Mouse (Mus musculus) right cerebral cortex, postnatal 14 days (tissue): Measurements from ENCODE around the gene Tmem231.
"Not testable (repeated sequence)": the region's sequence is repeated elsewhere in the genome, so short reads cannot be mapped to it uniquely, and the experiment has no call there.

Experiments used
- DNase-seq: peaks from one replicate; pipeline ENCODE4 v3.0.0; 2022

Tmem231 gene

DNA sequence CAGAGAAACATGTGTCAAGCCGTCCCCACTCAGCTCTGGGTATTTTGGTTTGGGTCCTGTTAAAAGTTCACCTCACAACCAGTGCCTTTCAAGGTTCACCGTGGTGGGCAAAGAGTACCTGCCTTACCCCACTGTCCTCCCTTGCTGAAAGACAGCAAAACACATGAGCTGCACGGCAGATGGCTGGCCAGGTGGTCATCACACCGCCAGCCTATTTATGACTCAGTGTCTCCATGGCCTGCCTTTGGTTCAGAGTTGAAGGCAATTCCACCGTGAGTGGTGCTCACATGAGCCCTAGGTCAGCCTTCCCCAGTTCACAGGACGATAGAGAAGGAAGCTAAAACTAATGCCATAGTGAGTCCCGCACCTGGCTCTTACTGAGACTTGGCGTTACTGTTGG lies 14.3 kb upstream of the Tmem231 start:
- no peak for DNase-seq

DNA sequence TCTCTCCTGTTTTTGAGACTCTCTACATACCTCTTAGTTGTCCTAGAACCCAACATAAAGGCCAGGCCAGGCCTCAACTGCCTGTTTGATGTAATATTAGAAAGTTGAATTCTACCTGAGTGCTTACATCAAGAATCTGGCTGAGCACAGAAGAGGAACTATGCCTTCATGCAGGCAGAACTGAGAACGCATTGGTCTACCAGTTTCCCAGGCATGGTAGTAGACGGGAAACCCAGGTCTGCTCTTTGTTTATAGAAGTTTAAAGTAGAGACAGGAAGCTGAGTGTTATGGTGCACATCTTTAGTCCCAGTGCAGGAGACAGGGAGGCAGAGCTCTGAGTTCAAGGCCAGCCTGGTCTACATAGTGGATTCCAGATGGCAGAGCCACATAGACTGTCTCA lies 13.5 kb upstream of the Tmem231 start:
- DNase-seq = no peak

DNA sequence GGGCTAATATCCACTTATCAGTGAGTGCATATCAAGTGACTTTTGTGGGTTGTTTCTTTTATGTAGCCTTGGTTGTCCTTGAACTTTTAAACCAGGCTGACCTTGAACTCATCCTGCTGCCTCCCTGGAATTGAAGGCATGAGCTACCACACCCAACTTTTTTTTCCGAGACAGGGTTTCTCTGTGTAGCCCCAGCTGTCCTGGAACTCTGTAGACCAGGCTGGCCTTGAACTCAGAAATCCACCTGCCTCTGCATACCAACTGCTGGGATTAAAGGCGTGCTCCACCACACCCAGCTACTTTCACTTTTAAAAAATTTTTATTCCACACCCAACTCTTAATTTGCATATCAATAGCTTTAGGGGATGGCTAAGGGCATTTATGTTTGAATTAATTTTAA lies 9.9 kb upstream of the Tmem231 start:
- DNase-seq = no peak

DNA sequence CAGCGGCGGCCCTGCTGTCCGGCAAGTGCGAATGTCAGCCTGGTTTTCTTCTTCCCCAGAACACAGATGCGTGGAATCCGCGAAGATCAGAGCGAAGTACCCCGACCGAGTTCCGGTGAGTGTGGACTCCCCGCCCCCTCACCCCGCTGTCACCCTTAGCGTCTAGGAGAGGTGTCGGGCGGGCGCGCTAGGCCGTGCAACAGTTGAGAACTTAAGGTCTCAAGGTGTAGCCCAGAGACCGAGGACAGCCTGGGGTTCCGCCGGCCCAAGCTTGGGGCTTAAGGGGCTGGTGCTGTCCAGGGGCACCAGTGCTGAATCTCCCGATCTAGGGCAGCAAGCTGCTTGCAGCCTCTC lies 7.4 kb upstream of the Tmem231 start:
- DNase-seq = peak; percentile 32

DNA sequence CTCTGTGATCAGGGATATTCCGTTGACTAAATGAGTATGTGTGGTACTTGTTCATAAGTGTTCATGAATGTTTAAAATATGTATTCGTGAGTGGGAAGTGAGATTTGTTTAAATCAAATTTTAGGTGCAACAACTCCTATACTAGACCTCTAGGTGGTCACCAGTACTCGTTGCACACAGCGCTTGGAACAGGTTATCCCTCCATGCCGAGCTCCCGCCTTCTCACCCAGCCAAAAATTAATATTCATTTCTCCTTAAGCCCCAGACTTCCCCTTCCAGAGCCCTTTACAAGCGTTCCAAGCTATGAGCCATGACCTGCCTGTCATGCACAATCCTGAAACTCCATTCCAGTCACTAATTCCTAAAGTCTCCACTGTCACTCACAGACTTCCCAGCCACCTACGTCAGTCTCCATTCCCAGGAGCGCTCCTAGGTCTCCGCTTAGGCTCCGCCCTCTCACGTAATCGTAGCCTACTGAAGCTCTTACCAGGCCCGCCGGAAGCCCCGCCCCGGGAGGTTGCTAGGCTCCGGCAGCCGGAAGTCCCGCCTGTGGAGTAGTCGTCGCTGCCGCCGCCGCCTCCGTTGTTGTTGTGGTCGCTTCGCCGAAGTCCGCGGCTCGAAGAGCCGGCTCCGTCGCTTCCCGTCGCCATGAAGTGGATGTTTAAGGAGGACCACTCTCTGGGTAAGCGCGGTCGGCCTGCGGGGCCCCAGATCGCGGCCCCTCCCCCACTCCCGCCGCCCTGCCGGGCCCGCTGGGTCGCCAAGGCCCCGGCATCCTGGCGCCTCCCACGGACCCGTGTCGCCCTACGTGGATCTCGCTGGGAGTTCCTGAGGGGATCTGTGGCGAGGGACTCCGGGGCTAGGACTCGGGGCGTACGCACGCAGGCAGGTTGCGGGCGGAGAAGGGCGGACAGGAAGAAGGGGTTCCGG lies 6.8 kb upstream of the Tmem231 start, which contains the start of gene Gabarapl2:
TSS of gene Gabarapl2 (plus strand) at position 533 of the 930 bp plus-strand sequence.
- DNase-seq = peak; percentile 96

DNA sequence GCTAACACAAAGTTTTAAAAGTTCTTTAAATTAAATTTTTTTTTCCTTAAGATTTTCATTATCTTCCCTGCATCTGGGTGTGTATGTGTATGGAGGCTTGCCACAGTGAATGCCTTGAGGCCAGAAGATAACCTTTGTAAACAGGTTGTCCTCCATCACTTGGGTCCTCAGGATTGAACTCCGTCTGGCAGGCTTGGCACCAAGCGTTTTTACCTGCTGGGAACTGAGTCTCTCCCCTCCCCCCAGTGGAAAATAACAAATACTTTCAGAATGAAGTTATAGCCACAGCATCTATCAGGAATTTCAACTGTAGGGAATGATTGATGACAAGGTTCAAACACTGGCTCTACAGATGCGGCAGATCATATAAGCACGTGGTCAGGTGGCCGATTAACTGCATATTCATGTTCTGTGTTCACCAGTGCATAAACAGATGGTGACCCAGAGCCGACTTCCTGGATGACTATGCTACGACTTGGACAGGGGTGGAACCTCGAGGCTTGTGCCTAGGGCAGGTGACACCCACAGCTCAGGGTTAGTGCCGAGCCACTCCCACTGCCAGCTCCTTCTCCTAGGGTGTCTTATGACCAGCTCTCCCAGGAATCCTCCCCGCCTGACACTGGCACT lies 5.9 kb upstream of the Tmem231 start:
- no peak for DNase-seq

DNA sequence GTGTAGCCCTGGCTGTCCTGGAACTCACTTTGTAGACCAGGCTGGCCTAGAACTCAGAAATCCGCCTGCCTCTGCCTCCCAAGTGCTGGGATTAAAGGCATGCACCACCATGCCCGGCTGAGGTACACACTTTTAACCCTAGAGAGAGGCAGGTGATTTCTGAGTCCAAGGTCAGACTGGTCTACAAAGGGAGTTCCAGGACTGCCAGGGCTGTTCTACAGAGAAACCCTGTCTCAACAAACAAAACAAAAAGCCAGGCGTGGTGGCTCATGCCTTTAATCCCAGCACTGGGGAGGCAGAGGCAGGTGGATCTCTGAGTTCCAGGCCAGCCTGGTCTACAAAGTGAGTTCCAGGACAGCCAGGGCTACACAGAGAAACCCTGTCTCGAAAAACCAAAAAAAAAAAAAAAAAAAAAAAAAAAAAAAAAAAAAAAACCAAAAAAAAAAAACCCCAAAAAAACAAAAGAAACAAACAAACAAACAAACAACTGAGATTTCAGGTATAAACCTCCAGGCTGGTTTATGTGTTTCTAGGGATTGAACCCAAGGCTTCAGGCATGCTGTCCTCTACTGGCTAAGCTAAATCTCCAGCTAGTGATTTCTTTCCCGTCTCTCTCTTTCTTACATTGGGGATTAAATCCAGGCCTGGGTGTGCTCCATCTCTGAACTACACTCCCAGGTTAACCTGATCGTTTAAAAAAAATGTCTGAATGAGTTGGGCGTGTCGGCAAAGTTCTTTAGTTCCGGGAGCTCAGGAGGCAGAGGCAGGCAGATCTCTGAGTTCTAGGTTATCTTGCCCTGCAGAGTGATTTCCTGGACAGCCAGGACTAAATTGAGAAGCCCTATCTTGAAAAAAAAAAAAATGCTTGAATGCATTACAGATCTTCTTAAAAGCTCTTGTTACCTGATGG lies 4.7 kb upstream of the Tmem231 start:
- not testable (repeated sequence) for DNase-seq

DNA sequence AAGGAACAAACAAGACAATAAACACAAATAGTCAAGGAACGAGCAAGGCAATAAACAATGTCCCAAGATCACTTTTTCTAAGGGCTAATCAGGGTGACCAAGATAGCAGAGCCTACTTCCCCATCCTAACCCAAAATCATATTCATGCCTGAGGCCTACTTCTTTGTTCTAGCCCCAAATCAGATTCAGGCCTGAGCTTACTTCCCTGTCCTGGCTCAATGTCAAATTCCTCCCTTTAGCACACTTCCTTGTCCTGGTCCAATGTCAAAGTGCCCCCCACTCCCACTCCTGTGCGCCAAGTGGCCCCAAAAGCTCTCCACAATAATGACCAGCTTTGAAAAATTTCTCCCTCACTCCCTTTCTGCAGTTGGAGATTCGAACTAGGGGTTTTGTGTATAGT lies 3.5 kb upstream of the Tmem231 start:
- no peak for DNase-seq

DNA sequence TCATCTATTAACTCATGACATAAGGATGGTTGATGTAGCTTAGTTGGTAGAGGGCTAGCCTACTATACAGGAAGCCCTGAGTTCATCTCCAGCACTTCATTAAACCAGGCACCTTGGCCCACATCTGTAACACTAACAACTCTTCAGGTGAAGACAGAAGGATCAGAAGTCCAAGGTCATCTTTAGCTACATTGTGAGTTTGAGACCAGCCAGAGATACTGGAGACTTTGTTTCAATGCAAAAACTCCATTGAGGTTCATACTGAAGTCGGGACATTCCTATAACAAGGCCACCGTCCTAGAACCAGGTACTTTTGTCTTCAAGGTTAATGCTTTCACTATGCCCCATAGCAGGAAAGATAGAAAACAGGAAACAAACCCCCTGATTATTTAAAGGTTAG lies 520 bp upstream of the Tmem231 start:
- no peak for DNase-seq

DNA sequence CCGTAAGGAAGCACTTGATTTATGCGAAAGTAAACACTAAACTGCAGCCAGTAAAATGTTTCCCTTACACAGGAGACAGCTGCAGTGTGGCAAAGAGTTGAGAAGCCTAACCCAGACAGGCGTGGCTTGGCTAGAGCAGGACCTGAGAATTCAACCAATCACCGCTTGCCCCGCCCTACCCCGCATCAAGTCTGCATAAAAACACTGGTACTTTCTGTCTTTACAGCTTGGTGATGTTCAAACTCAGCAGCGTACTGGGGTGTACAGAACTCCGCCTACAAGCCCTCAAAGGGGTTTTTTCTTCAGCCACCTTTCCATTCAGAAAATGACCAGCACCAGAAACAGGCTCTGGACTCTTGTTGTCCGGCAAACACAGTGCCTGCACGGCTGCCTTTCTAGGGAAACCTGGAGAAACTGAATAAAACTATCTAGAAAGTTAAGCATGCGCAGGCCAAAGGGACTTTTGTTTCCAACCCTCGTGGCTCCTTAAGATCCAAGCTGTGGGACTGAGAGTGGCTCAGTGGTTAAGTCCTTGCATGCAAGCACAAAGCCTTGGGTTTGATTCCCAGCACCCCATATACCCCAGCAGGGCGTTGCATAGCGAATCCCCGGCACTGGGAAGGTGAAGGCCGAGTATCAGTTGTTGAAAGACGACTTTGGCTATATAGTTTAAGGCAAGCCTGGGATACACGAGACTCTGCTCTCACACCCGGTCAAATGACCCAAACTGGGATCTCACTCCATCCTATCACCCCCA lies 923 bp downstream of the Tmem231 start:
- no peak for DNase-seq

DNA sequence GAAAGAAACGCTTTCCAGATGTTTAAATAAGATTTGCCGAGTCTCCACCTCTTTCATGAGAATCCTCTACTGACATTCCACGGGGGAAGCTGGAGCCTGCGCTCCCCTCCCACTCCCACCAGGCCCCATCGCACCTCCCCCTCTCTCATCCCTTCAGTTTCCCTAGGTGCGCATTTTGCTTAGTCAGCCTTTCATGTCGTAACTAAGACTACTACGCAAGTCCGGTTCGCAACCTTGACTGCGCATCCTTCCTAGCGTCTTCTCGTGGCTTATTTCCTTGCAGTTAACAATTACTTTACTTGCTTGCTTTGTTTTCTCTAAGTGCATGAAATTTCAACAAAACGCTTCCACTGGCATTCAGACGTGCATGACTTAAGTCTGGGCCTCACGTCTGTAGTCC lies 2.0 kb downstream of the Tmem231 start:
- no peak for DNase-seq

DNA sequence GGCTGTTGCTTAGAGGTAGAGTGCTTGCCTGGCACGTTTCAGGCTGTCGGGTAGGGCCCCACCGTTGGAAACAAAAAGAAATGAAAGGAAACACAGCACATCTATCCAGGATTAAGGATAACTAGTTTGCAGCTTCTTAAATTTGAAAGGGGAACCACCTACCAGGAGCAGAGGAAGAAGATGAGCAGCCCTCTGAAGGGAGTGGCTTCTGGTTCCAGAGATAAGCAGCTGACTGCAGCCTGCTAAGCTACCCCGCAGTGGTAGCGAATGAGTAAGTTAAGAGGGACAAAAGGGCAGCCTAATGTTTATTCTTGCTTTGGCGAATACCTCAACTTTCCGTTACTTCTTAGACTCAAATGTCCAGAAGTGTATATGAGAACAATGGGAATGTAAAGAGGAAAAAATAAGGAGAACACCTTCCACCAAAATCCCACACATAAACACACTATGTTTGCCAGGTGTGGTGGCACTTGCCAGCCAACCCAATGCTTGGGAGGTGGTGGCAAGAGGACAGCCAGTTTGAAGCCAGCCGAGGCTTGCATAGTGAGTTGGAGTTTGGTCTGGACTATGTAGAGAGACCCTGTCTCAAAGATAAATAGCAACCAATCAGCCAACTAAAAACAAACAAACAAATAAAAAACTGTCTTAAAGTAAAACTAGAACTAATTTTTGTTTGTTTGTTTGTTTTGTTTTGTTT lies 3.9 kb downstream of the Tmem231 start:
- DNase-seq = no peak

DNA sequence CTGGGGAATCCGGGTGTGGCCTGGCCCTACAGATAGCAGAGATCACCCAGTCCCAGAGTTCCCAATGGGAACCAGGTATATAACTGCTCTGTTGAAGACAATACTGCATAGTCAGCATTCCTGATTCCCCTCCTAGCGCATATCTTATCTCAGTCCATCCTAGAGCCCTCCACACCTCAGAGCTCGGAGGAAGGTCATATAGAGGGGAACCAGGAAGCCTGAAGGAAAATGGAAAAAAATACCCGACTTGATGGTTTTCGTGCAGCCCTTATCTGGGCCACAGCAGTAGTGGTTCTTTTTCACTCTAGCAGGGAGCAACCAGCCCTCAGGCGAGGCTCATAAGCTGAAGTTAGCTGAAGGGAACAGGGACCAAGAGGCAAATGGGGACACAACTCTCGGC lies 8.7 kb downstream of the Tmem231 start:
- DNase-seq = no peak

DNA sequence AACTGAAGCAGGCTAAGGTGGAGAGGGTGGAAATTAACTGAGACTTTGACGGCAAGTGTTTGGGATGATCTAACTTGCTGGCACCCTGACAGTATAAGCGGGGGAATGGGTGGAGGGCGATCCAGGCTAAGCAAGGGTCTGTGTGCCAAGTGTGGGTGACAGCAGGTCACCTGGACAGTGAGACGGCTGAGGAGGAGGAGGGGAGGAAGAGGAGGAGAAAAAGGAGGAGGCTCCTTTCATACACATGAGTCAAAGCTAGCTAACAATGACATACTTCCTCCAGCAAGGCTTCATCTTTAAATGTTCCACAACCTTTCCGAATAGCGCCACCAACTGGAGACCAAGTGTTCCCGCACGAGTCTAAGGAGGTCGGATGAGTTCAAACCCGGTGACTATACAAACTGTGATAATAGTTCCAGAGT lies 10.3 kb downstream of the Tmem231 start:
- DNase-seq = peak; percentile 46

DNA sequence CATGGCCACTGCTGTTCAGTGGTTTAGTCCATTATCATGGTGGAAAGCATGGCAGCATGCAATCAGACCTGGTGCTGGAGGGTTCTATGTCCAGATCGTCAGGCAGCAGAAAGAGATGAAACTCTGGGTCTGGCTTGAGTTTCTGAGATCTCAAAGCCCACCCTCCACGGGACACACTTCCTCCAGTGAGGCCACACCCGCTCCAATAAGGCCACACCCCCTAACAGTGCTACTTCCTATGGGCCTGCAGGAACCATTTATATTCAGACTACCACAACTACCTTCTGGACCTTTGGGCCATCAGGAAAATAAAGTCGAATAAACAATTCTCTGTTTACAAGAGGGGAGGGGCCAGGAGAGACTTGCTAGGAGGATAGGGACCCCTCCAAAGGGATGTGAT lies 12.7 kb downstream of the Tmem231 start:
- no peak for DNase-seq

DNA sequence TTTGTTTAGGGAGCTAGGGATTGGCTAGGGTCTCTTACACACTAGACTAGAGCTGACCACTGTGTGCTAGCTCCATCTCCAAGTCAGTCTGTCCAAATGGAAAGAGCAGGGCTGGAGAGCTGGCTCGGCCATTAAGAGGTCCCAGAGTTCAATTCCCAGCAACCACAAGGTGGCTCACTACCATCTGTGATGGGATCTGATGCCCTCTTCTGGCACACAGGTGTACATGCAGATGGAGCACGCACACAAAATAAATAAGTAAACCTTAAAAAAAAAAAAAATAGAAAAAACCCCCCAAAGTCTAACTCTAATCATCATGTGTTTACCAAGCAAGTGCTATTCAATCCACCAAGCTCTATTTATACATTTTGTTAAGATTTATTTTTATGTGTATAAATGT lies 14.0 kb downstream of the Tmem231 start:
- no peak for DNase-seq

DNA sequence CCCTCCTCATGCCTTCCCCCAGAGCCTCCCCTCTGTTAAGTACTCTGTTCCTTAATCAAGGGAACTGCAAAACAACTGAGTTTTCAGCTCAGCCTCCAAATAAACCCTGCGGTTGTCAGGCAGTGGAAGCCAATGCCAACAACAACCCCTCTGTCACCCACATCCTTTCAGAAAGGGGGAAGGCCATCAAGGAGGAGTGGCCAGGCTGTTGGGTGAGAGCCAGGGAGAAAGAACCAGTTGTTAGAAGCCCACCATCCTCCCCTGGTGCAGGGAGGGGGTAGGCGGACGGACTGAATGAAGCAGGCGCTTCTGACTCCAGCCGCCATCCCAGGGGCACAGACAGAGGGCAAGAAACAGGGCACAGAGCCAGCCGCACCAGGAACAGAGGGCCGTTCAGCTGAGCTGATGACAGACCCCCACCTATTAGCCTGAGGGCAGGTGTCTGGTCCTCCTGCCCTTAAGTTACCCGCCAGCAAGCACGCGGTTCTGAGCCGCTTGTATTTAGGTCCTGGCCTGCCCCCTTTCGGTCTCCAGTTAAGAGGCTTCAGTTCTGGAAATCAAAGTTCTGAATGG lies 20.7 kb downstream of the Tmem231 start:
- peak; percentile 49 for DNase-seq

DNA sequence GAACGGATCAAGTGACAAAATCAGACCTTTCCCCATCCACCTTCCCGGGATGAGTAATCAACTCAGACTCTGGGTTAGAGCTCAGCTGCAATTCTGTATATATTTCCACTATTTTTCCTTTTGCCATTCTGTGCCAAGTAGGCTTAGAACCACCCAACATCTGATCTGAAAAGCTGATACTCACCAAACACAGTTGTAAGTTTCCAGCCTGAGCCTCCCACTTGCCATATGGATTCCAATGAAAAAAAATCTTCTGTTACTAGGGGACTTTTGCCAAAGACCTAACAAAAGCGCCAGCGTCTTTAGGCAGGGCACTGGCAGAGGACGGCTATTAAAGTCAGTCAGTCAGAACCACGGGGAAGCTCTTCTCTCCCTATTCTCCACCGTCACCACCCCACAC lies 22.1 kb downstream of the Tmem231 start:
- DNase-seq = no peak

DNA sequence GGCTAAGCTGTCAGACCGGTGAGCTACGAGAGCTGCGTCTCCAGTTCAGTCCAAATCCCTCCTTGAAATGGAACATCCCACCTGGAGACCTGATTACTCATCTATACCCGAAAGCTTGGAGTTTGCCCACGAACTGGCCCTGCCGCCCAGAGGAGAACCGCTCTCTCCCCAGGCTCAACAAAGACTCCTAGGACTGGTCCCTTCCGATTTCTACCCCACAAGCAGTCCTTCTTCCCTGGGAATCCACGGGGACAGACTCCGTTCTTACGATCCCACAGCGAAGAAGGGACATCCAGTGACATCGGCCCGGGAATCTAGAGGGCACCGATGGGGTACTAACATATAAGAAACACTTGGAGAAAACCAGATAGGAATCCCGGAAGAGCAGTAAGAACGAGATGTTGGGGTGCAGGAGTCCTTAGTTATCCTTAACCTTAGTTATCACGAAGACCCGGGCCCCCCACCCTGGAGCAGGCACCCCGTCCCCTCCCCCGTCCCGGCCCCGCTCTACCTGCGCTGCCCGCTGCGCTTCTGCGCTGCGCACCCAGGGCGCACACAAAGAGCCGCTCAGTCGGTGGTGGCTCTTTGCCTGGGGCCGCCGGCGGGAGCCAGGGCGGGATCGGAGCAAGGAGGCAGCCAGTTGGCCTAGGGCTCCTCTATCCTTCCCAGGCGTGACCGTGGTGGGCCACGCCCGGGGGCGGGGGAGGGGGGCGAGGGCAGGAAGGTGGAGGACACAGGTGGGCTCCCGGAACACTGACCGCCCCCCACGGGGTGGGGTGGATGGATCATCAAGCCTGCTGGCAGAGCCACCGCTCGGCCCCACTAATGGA lies 23.8 kb downstream of the Tmem231 start, which contains the start of gene Chst5:
TSS of gene Chst5 (minus strand) at position 827 of the 830 bp plus-strand sequence.
- no peak for DNase-seq

DNA sequence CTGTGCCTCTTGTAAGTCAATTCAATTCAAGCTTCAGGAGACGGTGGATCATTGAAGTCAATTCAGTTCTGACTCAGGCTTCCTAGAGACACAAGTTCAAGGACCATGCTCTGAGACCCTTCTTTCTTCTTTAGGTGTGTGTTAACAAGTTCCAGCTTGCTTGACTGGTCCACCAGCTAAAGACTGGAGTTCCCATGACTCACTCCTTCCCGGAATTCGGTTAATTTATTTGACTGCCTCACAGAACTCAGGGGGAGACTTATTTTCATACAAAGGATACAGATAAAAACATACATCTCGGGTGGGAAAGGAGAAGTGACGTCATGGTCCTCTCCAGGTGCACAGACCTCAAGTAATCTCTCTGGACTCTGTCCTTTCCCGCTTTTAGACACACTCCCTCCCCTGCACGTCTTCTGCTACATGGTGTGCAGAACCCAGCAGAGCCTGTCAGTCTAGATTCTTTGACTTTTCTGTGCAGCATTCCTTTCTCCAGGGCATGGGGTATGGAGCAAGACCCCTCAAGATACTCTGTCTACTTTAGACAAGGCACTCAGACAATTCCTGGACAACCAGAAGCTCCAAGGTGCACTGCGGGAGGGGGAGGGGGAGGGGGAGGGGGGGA lies 28.1 kb downstream of the Tmem231 start:
- DNase-seq = no peak
